ENCODE assay signal across 14 mouse cellular contexts in the genomic region with DNA sequence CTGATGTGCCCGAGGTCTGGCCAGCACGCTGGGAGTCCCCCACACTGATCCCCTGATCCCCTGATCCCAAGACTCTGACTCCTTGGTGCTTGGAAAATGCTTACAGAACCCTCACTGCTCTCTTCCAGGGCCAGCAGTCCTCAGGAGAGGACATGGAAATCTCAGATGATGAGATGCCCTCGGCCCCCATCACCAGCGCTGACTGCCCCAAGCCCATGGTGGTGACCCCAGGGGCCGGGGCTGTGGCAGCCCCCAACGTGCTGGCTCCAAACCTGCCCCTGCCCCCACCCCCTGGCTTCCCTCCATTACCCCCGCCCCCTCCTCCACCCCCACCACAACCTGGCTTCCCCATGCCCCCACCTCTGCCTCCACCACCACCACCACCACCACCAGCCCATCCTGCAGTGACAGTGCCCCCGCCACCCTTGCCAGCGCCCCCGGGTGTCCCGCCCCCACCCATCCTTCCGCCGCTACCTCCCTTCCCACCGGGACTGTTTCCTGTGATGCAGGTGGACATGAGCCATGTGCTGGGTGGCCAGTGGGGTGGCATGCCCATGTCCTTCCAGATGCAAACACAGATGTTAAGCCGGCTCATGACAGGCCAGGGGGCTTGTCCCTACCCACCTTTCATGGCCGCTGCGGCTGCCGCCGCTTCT. TPM values are rescaled to one million over a fixed set of nuclear protein-coding genes. Genes with fewer than 3 reads are reported as not detected.
DNase-seq lines count a peak whose midpoint lies in the region; ATAC-seq and TF ChIP-seq lines count a peak whose summit lies in the region.
"Had no signal": no experiment of that assay in that cellular context is flagged by ENCODE, and none has a peak within 500 bp of the region (broad histone marks: within the 10 kb centered on the region; RNA-seq: fewer than 3 reads in every experiment).

No protein-coding gene starts in this region.

- no peak overlapping the region for H3K4me3 ChIP-seq in hindbrain, embryonic 15.5 days
- no peak overlapping the region; the same call in 1 of the 2 replicates for H3K4me3 ChIP-seq in hindbrain, embryonic 10.5 days
- no peak overlapping the region for H3K4me3 ChIP-seq in neural tube, embryonic 13.5 days
- H3K4me3 ChIP-seq in embryonic facial prominence, embryonic 10.5 days: 0 out of 2 replicates have a peak overlapping the region, but pooled peaks have one; percentile 51
- H3K4me3 ChIP-seq in small intestine, adult 2 months (ENCODE audit: low read depth, low read length): no peak overlapping the region
- H3K4me3 ChIP-seq: heart, embryonic 12.5 days had no signal

- H3K9ac ChIP-seq in hindbrain, embryonic 15.5 days: no peak overlapping the region
- H3K9ac ChIP-seq in neural tube, embryonic 13.5 days: no peak overlapping the region
- H3K9ac ChIP-seq: embryonic facial prominence, embryonic 15.5 days; forebrain, embryonic 12.5 days had no signal

- H3K4me1 ChIP-seq in hindbrain, embryonic 15.5 days (replicated peaks): peaks cover 41% of the 10 kb centered on the region
- H3K4me1 ChIP-seq in hindbrain, embryonic 10.5 days (replicated peaks): peaks cover 41% of the 10 kb centered on the region
- peaks cover 49% of the 10 kb centered on the region for H3K4me1 ChIP-seq in neural tube, embryonic 13.5 days (replicated peaks)
- H3K4me1 ChIP-seq in embryonic facial prominence, embryonic 10.5 days: peaks cover 43% of the 10 kb centered on the region
- H3K4me1 ChIP-seq in small intestine, adult 2 months (ENCODE audit: control insufficient read depth, insufficient read depth, insufficient read length, low read length): peaks cover 9% of the 10 kb centered on the region

- WGBS in hindbrain, embryonic 15.5 days: 96% methylated on average over 17 of the region's 19 CpGs
- WGBS in hindbrain, embryonic 10.5 days: 95% methylated on average over 19 of the region's 19 CpGs
- WGBS in neural tube, embryonic 13.5 days: 94% methylated on average over 19 of the region's 19 CpGs
- WGBS in embryonic facial prominence, embryonic 10.5 days: 94% methylated on average over 19 of the region's 19 CpGs
- 90% methylated on average over 19 of the region's 19 CpGs for WGBS in small intestine, adult 2 months

- H3K9me3 ChIP-seq in hindbrain, embryonic 15.5 days: no peaks in the 10 kb centered on the region
- no peaks in the 10 kb centered on the region for H3K9me3 ChIP-seq in hindbrain, embryonic 10.5 days
- H3K9me3 ChIP-seq in neural tube, embryonic 13.5 days: no peaks in the 10 kb centered on the region
- no peaks in the 10 kb centered on the region for H3K9me3 ChIP-seq in embryonic facial prominence, embryonic 10.5 days
- H3K9me3 ChIP-seq: embryonic facial prominence, embryonic 15.5 days; forebrain, embryonic 12.5 days; heart, embryonic 12.5 days had no signal

- DNase-seq in hindbrain, embryonic 10.5 days (ENCODE audit: low spot score): no peak
- DNase-seq in neural tube, embryonic 10.5 days (ENCODE audit: extremely low spot score, low spot score): no peak
- no peak for DNase-seq in embryonic facial prominence, embryonic 10.5 days (ENCODE audit: low spot score)
- DNase-seq in urinary bladder, adult 2 months (ENCODE audit: low spot score): no peak
- DNase-seq: adrenal gland, adult 2 months; gastrocnemius, postnatal 10 days; kidney, adult 8-10 months had no signal

- H3K27ac ChIP-seq in hindbrain, embryonic 15.5 days (replicated peaks): no peak overlapping the region
- H3K27ac ChIP-seq in hindbrain, embryonic 10.5 days: no peak overlapping the region
- no peak overlapping the region for H3K27ac ChIP-seq in neural tube, embryonic 13.5 days (replicated peaks)
- no peak overlapping the region for H3K27ac ChIP-seq in embryonic facial prominence, embryonic 10.5 days (replicated peaks)
- peak overlapping the region; percentile 7; the same call in 1 of the 2 replicates for H3K27ac ChIP-seq in small intestine, adult 2 months (ENCODE audit: insufficient read depth, low read depth, low read length)
- H3K27ac ChIP-seq: embryonic facial prominence, embryonic 15.5 days; layer of hippocampus, adult 2 months had no signal

- TF ChIP-seq POLR2A in small intestine, adult 2 months (IDR thresholded peaks at IDR 0.05; ENCODE audit: low read depth, low read length): no peak

- H3K36me3 ChIP-seq in hindbrain, embryonic 15.5 days: peaks cover 45% of the 10 kb centered on the region
- H3K36me3 ChIP-seq in hindbrain, embryonic 10.5 days: peaks cover 98% of the 10 kb centered on the region
- peaks cover 78% of the 10 kb centered on the region for H3K36me3 ChIP-seq in neural tube, embryonic 13.5 days
- peaks cover 96% of the 10 kb centered on the region for H3K36me3 ChIP-seq in embryonic facial prominence, embryonic 10.5 days (replicated peaks)
- peaks cover 66% of the 10 kb centered on the region for H3K36me3 ChIP-seq in small intestine, adult 2 months (ENCODE audit: control insufficient read depth, insufficient read depth, low read length)

- ATAC-seq in hindbrain, embryonic 15.5 days (ENCODE audit: low FRiP score, low read depth): no peak
- no peak for ATAC-seq in neural tube, embryonic 13.5 days (ENCODE audit: low read depth)

- H3K4me2 ChIP-seq in hindbrain, embryonic 15.5 days: peak overlapping the region; percentile 64; the same call in 1 of the 2 replicates
- H3K4me2 ChIP-seq in neural tube, embryonic 13.5 days: peak overlapping the region; percentile 76; the same call in 1 of the 2 replicates

- H3K27me3 ChIP-seq in hindbrain, embryonic 15.5 days: no peaks in the 10 kb centered on the region
- H3K27me3 ChIP-seq in hindbrain, embryonic 10.5 days (ENCODE audit: insufficient read depth, poor library complexity, severe bottlenecking): no peaks in the 10 kb centered on the region
- H3K27me3 ChIP-seq in neural tube, embryonic 13.5 days: no peaks in the 10 kb centered on the region
- no peaks in the 10 kb centered on the region for H3K27me3 ChIP-seq in embryonic facial prominence, embryonic 10.5 days (replicated peaks; ENCODE audit: low read depth, poor library complexity, severe bottlenecking)
- H3K27me3 ChIP-seq in small intestine, adult 2 months (ENCODE audit: control insufficient read depth, insufficient read depth, low read length): no peaks in the 10 kb centered on the region
- H3K27me3 ChIP-seq: embryonic facial prominence, embryonic 15.5 days; forebrain, embryonic 12.5 days; heart, embryonic 12.5 days had no signal

- no peak for TF ChIP-seq CTCF in small intestine, adult 2 months (IDR thresholded peaks at IDR 0.05; ENCODE audit: extremely low read depth, insufficient read length, insufficient replicate concordance, low read depth, low read length)

RNA-seq across cellular contexts. Expression of a gene that starts 9.8 kb away (rescaled TPM):
- polyA plus RNA-seq in hindbrain, embryonic 15.5 days (2015; fragmentation: Nextera tagmentation; extraction: Ambion mirVana): 10.9 and 11.7 TPM in 2 replicates
- 7.9 and 9.5 TPM in 2 replicates for polyA plus RNA-seq in hindbrain, embryonic 10.5 days (2016; fragmentation: Nextera tagmentation; extraction: Ambion mirVana)
- polyA plus RNA-seq in neural tube, embryonic 13.5 days (2015; fragmentation: Nextera tagmentation; extraction: Ambion mirVana): 11.5 and 13.1 TPM in 2 replicates
- 8.1 TPM in 2 replicates for polyA plus RNA-seq in embryonic facial prominence, embryonic 10.5 days (2016; fragmentation: Nextera tagmentation; extraction: Ambion mirVana)
- polyA plus RNA-seq in small intestine, adult 2 months (2012; rRNA removed): 10.7 and 18.5 TPM in 2 replicates
- 3.1 and 10.4 TPM in 2 replicates for polyA plus RNA-seq in urinary bladder, adult 2 months (2012; rRNA removed)

RNA-seq across cellular contexts. Expression of a gene that starts 17.4 kb away (rescaled TPM):
- polyA plus RNA-seq in hindbrain, embryonic 15.5 days (2015; fragmentation: Nextera tagmentation; extraction: Ambion mirVana): 75.3 and 75.7 TPM in 2 replicates
- 77.7 and 86.3 TPM in 2 replicates for polyA plus RNA-seq in hindbrain, embryonic 10.5 days (2016; fragmentation: Nextera tagmentation; extraction: Ambion mirVana)
- polyA plus RNA-seq in neural tube, embryonic 13.5 days (2015; fragmentation: Nextera tagmentation; extraction: Ambion mirVana): 66.9 and 67.9 TPM in 2 replicates
- 79.1 and 89.3 TPM in 2 replicates for polyA plus RNA-seq in embryonic facial prominence, embryonic 10.5 days (2016; fragmentation: Nextera tagmentation; extraction: Ambion mirVana)
- 12.5 and 21.9 TPM in 2 replicates for polyA plus RNA-seq in small intestine, adult 2 months (2012; rRNA removed)
- 24.8 and 26.7 TPM in 2 replicates for polyA plus RNA-seq in urinary bladder, adult 2 months (2012; rRNA removed)

RNA-seq across cellular contexts. Expression of a gene that starts 19.3 kb away (rescaled TPM):
- polyA plus RNA-seq in hindbrain, embryonic 15.5 days (2015; fragmentation: Nextera tagmentation; extraction: Ambion mirVana): 16.7 and 19.3 TPM in 2 replicates
- 1.9 and 2.2 TPM in 2 replicates for polyA plus RNA-seq in hindbrain, embryonic 10.5 days (2016; fragmentation: Nextera tagmentation; extraction: Ambion mirVana)
- polyA plus RNA-seq in neural tube, embryonic 13.5 days (2015; fragmentation: Nextera tagmentation; extraction: Ambion mirVana): 4.2 and 4.4 TPM in 2 replicates
- polyA plus RNA-seq in embryonic facial prominence, embryonic 10.5 days (2016; fragmentation: Nextera tagmentation; extraction: Ambion mirVana): 1.2 and 2.2 TPM in 2 replicates
- 28.0 and 91.6 TPM in 2 replicates for polyA plus RNA-seq in small intestine, adult 2 months (2012; rRNA removed)
- polyA plus RNA-seq in urinary bladder, adult 2 months (2012; rRNA removed): 1.6 and 1.8 TPM in 2 replicates

RNA-seq across cellular contexts. Expression of a gene that starts 30.7 kb away (rescaled TPM):
- not detected in 2 replicates for polyA plus RNA-seq in hindbrain, embryonic 15.5 days (2015; fragmentation: Nextera tagmentation; extraction: Ambion mirVana)
- polyA plus RNA-seq in hindbrain, embryonic 10.5 days (2016; fragmentation: Nextera tagmentation; extraction: Ambion mirVana): not detected in 2 replicates
- not detected in 2 replicates for polyA plus RNA-seq in neural tube, embryonic 13.5 days (2015; fragmentation: Nextera tagmentation; extraction: Ambion mirVana)
- polyA plus RNA-seq in embryonic facial prominence, embryonic 10.5 days (2016; fragmentation: Nextera tagmentation; extraction: Ambion mirVana): not detected in 2 replicates
- polyA plus RNA-seq in small intestine, adult 2 months (2012; rRNA removed): 5.5 and 19.6 TPM in 2 replicates
- 0.27 and 0.45 TPM in 2 replicates for polyA plus RNA-seq in urinary bladder, adult 2 months (2012; rRNA removed)
- polyA plus RNA-seq: embryonic facial prominence, embryonic 15.5 days; forebrain, embryonic 12.5 days; heart, embryonic 12.5 days had no signal
